Mouse (Mus musculus) hindbrain, postnatal 0 days (tissue): ENCODE results near the gene Tufm. TPM values are rescaled to one million over a fixed set of nuclear protein-coding genes. Genes with fewer than 3 reads are reported as not detected.

Source experiments
- ATAC-seq: fragments of 200-750 bp; cut with Nextera tagmentation; 2 replicates; pipeline ENCODE4 v1.8.0; 2017; ENCODE audit warnings: mild to moderate bottlenecking, moderate TSS enrichment, moderate library complexity
- DNase-seq: peaks from one replicate; pipeline ENCODE4 v3.0.0-alpha.2; 2015; ENCODE audit warnings: low spot score
- H3K27ac ChIP-seq: fragments of 300-500 bp; sonication (generic); 2 replicates; pipeline ENCODE4 v1.5.1; 2014; ENCODE audit warnings: mild to moderate bottlenecking
- H3K27me3 ChIP-seq: fragments of 300-500 bp; sonication (generic); 2 replicates; pipeline ENCODE4 v1.6.1; 2014; ENCODE audit warnings: low read length, mixed read lengths; ENCODE audit not compliant: insufficient read depth
- H3K36me3 ChIP-seq: fragments of 300-500 bp; sonication (generic); 2 replicates; pipeline ENCODE4 v1.6.1; 2014; ENCODE audit warnings: low read length, mixed read lengths; ENCODE audit not compliant: insufficient read depth
- H3K4me1 ChIP-seq: fragments of 300-500 bp; sonication (generic); 2 replicates; pipeline ENCODE4 v1.6.1; 2014; ENCODE audit warnings: antibody characterized with exemption, low read length, mixed read lengths; ENCODE audit not compliant: insufficient read depth
- H3K4me2 ChIP-seq: fragments of 300-500 bp; sonication (generic); 2 replicates; pipeline ENCODE4 v1.6.1; 2014; ENCODE audit warnings: low read depth, mild to moderate bottlenecking, low read length, moderate library complexity, mixed read lengths
- H3K4me3 ChIP-seq: fragments of 300-500 bp; sonication (generic); 2 replicates; pipeline ENCODE4 v1.5.1; 2014; ENCODE audit warnings: low read length
- H3K9ac ChIP-seq: fragments of 300-500 bp; sonication (generic); replicated peaks from 2 replicates; pipeline ENCODE4 v1.6.1; 2014; ENCODE audit warnings: mild to moderate bottlenecking, low read length, moderate library complexity, mixed read lengths
- H3K9me3 ChIP-seq: fragments of 300-500 bp; sonication (generic); 2 replicates; pipeline ENCODE4 v1.6.1; 2016; ENCODE audit warnings: low read length, mixed read lengths
- CTCF ChIP-seq: IDR thresholded peaks from 2 replicates; pipeline ENCODE4 v1.5.1; 2016; ENCODE audit warnings: antibody characterized with exemption, control low read depth, low read depth
- WGBS: fragments of 180-500 bp; shearing (Covaris S2); extraction: QIAGEN DNeasy Blood & Tissue Kit; methylation state at CpG from one replicate; pipeline ENCODE4 v1.1.7; 2014; 5-methylcytosine and 5-hydroxymethylcytosine counted together
- polyA plus RNA-seq: library from polyadenylated mRNA; unstranded; fragments of >200 nt; fragmentation: Nextera tagmentation; extraction: Ambion mirVana; gene quantifications from 2 replicates; pipeline ENCODE4 v1.2.1, GENCODE M21; 2015
- total RNA-seq: library from RNA; depleted of rRNA; stranded (reverse); fragments of >200 nt; gene quantifications from 2 replicates; pipeline ENCODE4 v1.2.3, GENCODE M21; 2014; rRNA removed

Gene Tufm
- 62.5 and 66.1 TPM in 2 replicates for total RNA-seq
- polyA plus RNA-seq = 106 TPM in 2 replicates

GRCm38 (mm10) chr7:126487052-126487483 is at the start of gene Tufm:
Gene Tufm (plus strand): TSS chr7:126487361.
- under 1% methylated on average over 31 of the region's 32 CpGs for whole genome bisulfite sequencing
- Histone ChIP-seq H3K9me3 (no peaks in the 10 kb centered on the region), H3K4me1 (peaks cover 5% of the 10 kb centered on the region; the same call in 1 of the 2 replicates), H3K4me3 (peak within 1 kb of the TSS; percentile 55), H3K9ac (peak within 1 kb of the TSS; percentile 65), H3K4me2 (peak within 1 kb of the TSS; percentile 60), H3K27ac (peak within 1 kb of the TSS; percentile 71), H3K27me3 (no peaks in the 10 kb centered on the region), H3K36me3 (peaks cover 14% of the 10 kb centered on the region)
- TF ChIP-seq CTCF = peak; percentile 66
- DNase-seq = peak; percentile 98
- peak; percentile 98 for ATAC-seq

GRCm38 (mm10) chr7:126440134-126440533 is 47.0 kb upstream of the Tufm start:
- ATAC-seq = peak; percentile 32; the same call in 1 of the 2 replicates
- H3K9me3 ChIP-seq = no peaks in the 10 kb centered on the region
- H3K4me2 ChIP-seq = no peak overlapping the region
- H3K27ac ChIP-seq = no peak overlapping the region
- no peaks in the 10 kb centered on the region for H3K4me1 ChIP-seq
- no peak for TF ChIP-seq CTCF
- no peaks in the 10 kb centered on the region for H3K27me3 ChIP-seq
- no peak for DNase-seq
- peaks cover 14% of the 10 kb centered on the region; the same call in 1 of the 2 replicates for H3K36me3 ChIP-seq
- WGBS = 54% methylated on average over 9 of the region's 9 CpGs
- H3K9ac ChIP-seq = no peak overlapping the region
- no peak overlapping the region for H3K4me3 ChIP-seq

GRCm38 (mm10) chr7:126443997-126444396 is 43.2 kb upstream of the Tufm start:
- H3K9me3 ChIP-seq = no peaks in the 10 kb centered on the region
- H3K4me1 ChIP-seq = no peaks in the 10 kb centered on the region
- DNase-seq = no peak
- no peak for TF ChIP-seq CTCF
- WGBS = 96% methylated on average over 10 of the region's 10 CpGs
- H3K27me3 ChIP-seq = no peaks in the 10 kb centered on the region
- no peak overlapping the region for H3K4me3 ChIP-seq
- no peak overlapping the region for H3K27ac ChIP-seq
- H3K36me3 ChIP-seq = peaks cover 24% of the 10 kb centered on the region; the same call in 1 of the 2 replicates
- H3K9ac ChIP-seq = no peak overlapping the region
- no peak for ATAC-seq
- H3K4me2 ChIP-seq = no peak overlapping the region

GRCm38 (mm10) chr7:126444536-126444935 is 42.6 kb upstream of the Tufm start:
- no peak overlapping the region for H3K4me3 ChIP-seq

GRCm38 (mm10) chr7:126445104-126445815 is 41.9 kb upstream of the Tufm start:
- DNase-seq (no peak), ATAC-seq (no peak)
- Histone ChIP-seq H3K9me3 (no peaks in the 10 kb centered on the region), H3K27me3 (no peaks in the 10 kb centered on the region), H3K4me2 (no peak overlapping the region), H3K9ac (no peak overlapping the region), H3K4me3 (no peak overlapping the region), H3K27ac (no peak overlapping the region), H3K36me3 (peaks cover 24% of the 10 kb centered on the region; the same call in 1 of the 2 replicates), H3K4me1 (no peaks in the 10 kb centered on the region)
- WGBS = 91% methylated on average over 15 of the region's 15 CpGs
- no peak for TF ChIP-seq CTCF

More at GRCm38 (mm10) chr7:126444536-126444935, 42.6 kb upstream of the Tufm start:
- H3K4me2 ChIP-seq = no peak overlapping the region
- peaks cover 24% of the 10 kb centered on the region; the same call in 1 of the 2 replicates for H3K36me3 ChIP-seq
- no peaks in the 10 kb centered on the region for H3K9me3 ChIP-seq
- no peaks in the 10 kb centered on the region for H3K27me3 ChIP-seq
- no peaks in the 10 kb centered on the region for H3K4me1 ChIP-seq
- no peak overlapping the region for H3K9ac ChIP-seq
- no peak for ATAC-seq
- WGBS = 92% methylated on average over 9 of the region's 9 CpGs
- TF ChIP-seq CTCF = no peak
- no peak overlapping the region for H3K27ac ChIP-seq
- DNase-seq = no peak

- Histone ChIP-seq H3K9ac (no peak overlapping the region), H3K36me3 (peaks cover 24% of the 10 kb centered on the region; the same call in 1 of the 2 replicates)
- 93% methylated on average over 21 of the region's 21 CpGs for WGBS
Observed at GRCm38 (mm10) chr7:126446217-126446616, 40.9 kb upstream of the Tufm start.

GRCm38 (mm10) chr7:126448481-126448880 is 38.7 kb upstream of the Tufm start:
- TF ChIP-seq CTCF = no peak
- H3K4me3 ChIP-seq = no peak overlapping the region
- 83% methylated on average over 19 of the region's 19 CpGs for WGBS
- H3K27ac ChIP-seq = no peak overlapping the region
- no peaks in the 10 kb centered on the region for H3K9me3 ChIP-seq
- H3K36me3 ChIP-seq = peaks cover 20% of the 10 kb centered on the region; the same call in 1 of the 2 replicates
- H3K9ac ChIP-seq = no peak overlapping the region
- no peak overlapping the region for H3K4me2 ChIP-seq
- DNase-seq (no peak), ATAC-seq (no peak)
- H3K27me3 ChIP-seq = no peaks in the 10 kb centered on the region
- no peaks in the 10 kb centered on the region for H3K4me1 ChIP-seq

More at GRCm38 (mm10) chr7:126446217-126446616, 40.9 kb upstream of the Tufm start:
- H3K27me3 ChIP-seq = no peaks in the 10 kb centered on the region
- TF ChIP-seq CTCF = no peak
- H3K9me3 ChIP-seq = no peaks in the 10 kb centered on the region
- H3K4me1 ChIP-seq = no peaks in the 10 kb centered on the region
- H3K27ac ChIP-seq = no peak overlapping the region
- ATAC-seq (no peak), DNase-seq (no peak)
- no peak overlapping the region for H3K4me3 ChIP-seq
- no peak overlapping the region for H3K4me2 ChIP-seq
